Mouse (Mus musculus) small intestine, adult 2 months (tissue): ENCODE data around the gene 2700049A03Rik. TPM values are rescaled to one million over a fixed set of nuclear protein-coding genes. Genes with fewer than 3 reads are reported as not detected.

Source experiments
- H3K27ac ChIP-seq: fragments of 200-500 bp; 2 replicates; pipeline ENCODE4 v1.5.1; 2012; ENCODE audit warnings: low read depth, low read length, control low read depth, inconsistent platforms; ENCODE audit not compliant: insufficient read depth
- H3K27me3 ChIP-seq: fragments of 200-500 bp; 2 replicates; pipeline ENCODE4 v1.6.1; 2012; ENCODE audit warnings: mild to moderate bottlenecking, moderate library complexity, low read length, inconsistent platforms; ENCODE audit not compliant: control insufficient read depth, insufficient read depth
- H3K36me3 ChIP-seq: fragments of 200-500 bp; 2 replicates; pipeline ENCODE4 v1.6.1; 2012; ENCODE audit warnings: mild to moderate bottlenecking, low read length, control low read depth, inconsistent platforms; ENCODE audit not compliant: control insufficient read depth, insufficient read depth
- H3K4me1 ChIP-seq: fragments of 200-500 bp; 2 replicates; pipeline ENCODE4 v1.6.1; 2012; ENCODE audit warnings: low read length, inconsistent platforms, mixed read lengths; ENCODE audit not compliant: control insufficient read depth, insufficient read depth, insufficient read length
- H3K4me3 ChIP-seq: fragments of 200-500 bp; 2 replicates; pipeline ENCODE4 v1.5.1; 2012; ENCODE audit warnings: low read depth, mild to moderate bottlenecking, control low read depth, inconsistent platforms, low read length, moderate library complexity
- CTCF ChIP-seq: fragments of 200-500 bp; IDR thresholded peaks from 2 replicates; pipeline ENCODE4 v1.5.1; 2012; ENCODE audit warnings: low read depth, mild to moderate bottlenecking, control low read depth, inconsistent platforms, low read length, moderate library complexity, mixed read lengths; ENCODE audit not compliant: insufficient replicate concordance, insufficient read length; ENCODE audit errors: extremely low read depth
- POLR2A ChIP-seq: fragments of 200-500 bp; IDR thresholded peaks from 2 replicates; pipeline ENCODE4 v1.6.1; 2012; ENCODE audit warnings: low read depth, mild to moderate bottlenecking, control low read depth, inconsistent platforms, low read length, moderate library complexity
- WGBS: fragments of 180-500 bp; shearing (Covaris S2); methylation state at CpG from one replicate; pipeline ENCODE4 v1.1.7; 2018; 5-methylcytosine and 5-hydroxymethylcytosine counted together
- polyA plus RNA-seq: library from polyadenylated mRNA; depleted of rRNA; stranded (reverse); fragments of >200 nt; gene quantifications from 2 replicates; pipeline ENCODE4 v1.2.3, GENCODE M21; 2012

2700049A03Rik gene
- polyA plus RNA-seq, 1 experiment = 1.2 TPM

- Histone ChIP-seq H3K4me1 (no peaks in the 10 kb centered on the region), H3K27ac (no peak overlapping the region), H3K4me3 (no peak overlapping the region), H3K27me3 (no peaks in the 10 kb centered on the region), H3K36me3 (peaks cover 26% of the 10 kb centered on the region)
- TF ChIP-seq POLR2A (no peak), CTCF (no peak)
- WGBS = 83% methylated on average over 10 of the region's 10 CpGs
Measured at GRCm38 (mm10) chr12:71122731-71123130, 13.9 kb upstream of the 2700049A03Rik start.

- TF ChIP-seq POLR2A = no peak
- TF ChIP-seq CTCF = no peak
- no peaks in the 10 kb centered on the region for H3K27me3 ChIP-seq
- no peak overlapping the region for H3K4me3 ChIP-seq
- H3K27ac ChIP-seq = no peak overlapping the region
- WGBS = 88% methylated on average over 9 of the region's 9 CpGs
- H3K36me3 ChIP-seq = peaks cover 26% of the 10 kb centered on the region
- H3K4me1 ChIP-seq = no peaks in the 10 kb centered on the region
Measured at GRCm38 (mm10) chr12:71123286-71123685, 13.4 kb upstream of the 2700049A03Rik start.

- H3K4me1 ChIP-seq = peaks cover 7% of the 10 kb centered on the region; the same call in 1 of the 2 replicates
- H3K27me3 ChIP-seq = no peaks in the 10 kb centered on the region
- no peak overlapping the region for H3K27ac ChIP-seq
- no peak overlapping the region for H3K4me3 ChIP-seq
- H3K36me3 ChIP-seq = peaks cover 12% of the 10 kb centered on the region
- TF ChIP-seq POLR2A (no peak), CTCF (no peak)
- 6% methylated on average over 5 of the region's 5 CpGs for WGBS
Measured at GRCm38 (mm10) chr12:71135581-71135980, 1.1 kb upstream of the 2700049A03Rik start.

GRCm38 (mm10) chr12:71136974-71137491, 385 bp downstream of the 2700049A03Rik start:
- 1% methylated on average over 30 of the region's 30 CpGs for WGBS
- Histone ChIP-seq H3K27me3 (no peaks in the 10 kb centered on the region), H3K4me3 (peak overlapping the region; percentile 71), H3K4me1 (peaks cover 7% of the 10 kb centered on the region; the same call in 1 of the 2 replicates), H3K36me3 (peaks cover 10% of the 10 kb centered on the region), H3K27ac (peak overlapping the region; percentile 76)
- no peak for TF ChIP-seq CTCF
- peak; percentile 27; the same call in 1 of the 2 replicates for TF ChIP-seq POLR2A

- WGBS = 1% methylated on average over 11 of the region's 11 CpGs
Measured at GRCm38 (mm10) chr12:71137686-71138085, 1.0 kb downstream of the 2700049A03Rik start.

GRCm38 (mm10) chr12:71139258-71139828, 2.7 kb downstream of the 2700049A03Rik start:
- H3K36me3 ChIP-seq = peaks cover 16% of the 10 kb centered on the region
- H3K4me3 ChIP-seq = no peak overlapping the region
- WGBS = 79% methylated on average over 5 of the region's 5 CpGs
- H3K4me1 ChIP-seq = peaks cover 7% of the 10 kb centered on the region; the same call in 1 of the 2 replicates
- no peaks in the 10 kb centered on the region for H3K27me3 ChIP-seq
- TF ChIP-seq POLR2A (no peak), CTCF (peak; percentile 27; the same call in 1 of the 2 replicates)
- no peak overlapping the region for H3K27ac ChIP-seq

More at GRCm38 (mm10) chr12:71137686-71138085, 1.0 kb downstream of the 2700049A03Rik start:
- peaks cover 12% of the 10 kb centered on the region for H3K36me3 ChIP-seq
- peaks cover 7% of the 10 kb centered on the region; the same call in 1 of the 2 replicates for H3K4me1 ChIP-seq
- peak overlapping the region; percentile 53 for H3K4me3 ChIP-seq
- no peaks in the 10 kb centered on the region for H3K27me3 ChIP-seq
- TF ChIP-seq CTCF (no peak), POLR2A (no peak)
- H3K27ac ChIP-seq = no peak overlapping the region

- Histone ChIP-seq H3K27me3 (no peaks in the 10 kb centered on the region), H3K27ac (no peak overlapping the region), H3K4me3 (no peak overlapping the region), H3K4me1 (peaks cover 5% of the 10 kb centered on the region; the same call in 1 of the 2 replicates), H3K36me3 (peaks cover 16% of the 10 kb centered on the region)
- TF ChIP-seq POLR2A (no peak), CTCF (no peak)
Measured at GRCm38 (mm10) chr12:71141189-71141588, 4.5 kb downstream of the 2700049A03Rik start.
